Mouse (Mus musculus) embryonic facial prominence, embryonic 15.5 days (tissue): ENCODE measurements around the gene Gif. TPM values are rescaled to one million over a fixed set of nuclear protein-coding genes. Genes with fewer than 3 reads are reported as not detected.

Experiments
- polyA plus RNA-seq: library from polyadenylated mRNA; unstranded; fragments of >200 nt; fragmentation: Nextera tagmentation; extraction: Ambion mirVana; gene quantifications from 2 replicates; pipeline ENCODE4 v1.2.1, GENCODE M21; 2015

Gene Gif
- polyA plus RNA-seq, 1 experiment from 2014 or later = not detected

Other genes with a start within 250 kb of the Gif start
- 9.2 and 9.6 TPM in 2 replicates for gene Ms4a6b, start 231.0 kb upstream of the Gif start, polyA plus RNA-seq
- gene Ms4a4d, start 210.8 kb upstream of the Gif start, polyA plus RNA-seq = 0.97 and 1.1 TPM in 2 replicates
- 8.5 and 10.1 TPM in 2 replicates for gene Ms4a6d, start 142.7 kb upstream of the Gif start, polyA plus RNA-seq
- 1.5 and 1.6 TPM in 2 replicates for gene Ms4a2, start 123.8 kb upstream of the Gif start, polyA plus RNA-seq
- gene Ms4a3, start 106.7 kb upstream of the Gif start, polyA plus RNA-seq = 0.24 TPM in 1 of 2 replicates, not detected in the other
- not detected in 2 replicates for gene Oosp2, start 87.0 kb upstream of the Gif start, polyA plus RNA-seq
- gene Oosp1, start 56.4 kb upstream of the Gif start, polyA plus RNA-seq = not detected in 2 replicates
- gene Oosp3, start 50.5 kb upstream of the Gif start, polyA plus RNA-seq = not detected in 2 replicates
- gene Mrpl16, start 22.8 kb downstream of the Gif start, polyA plus RNA-seq = 40.5 and 44.1 TPM in 2 replicates
- gene Stx3, start 71.8 kb downstream of the Gif start, polyA plus RNA-seq = 10.4 and 10.7 TPM in 2 replicates
- gene Olfr1417, start 91.7 kb downstream of the Gif start, polyA plus RNA-seq = not detected in 2 replicates
- not detected in 2 replicates for gene Olfr1418, start 113.5 kb downstream of the Gif start, polyA plus RNA-seq
- not detected in 2 replicates for gene Olfr1419, start 127.6 kb downstream of the Gif start, polyA plus RNA-seq
- 0.05 TPM in 1 of 2 replicates, not detected in the other for gene Olfr1420, start 139.0 kb downstream of the Gif start, polyA plus RNA-seq
- 17.1 and 17.7 TPM in 2 replicates for gene Patl1, start 164.8 kb downstream of the Gif start, polyA plus RNA-seq
- 4.5 and 5.4 TPM in 2 replicates for gene Osbp, start 218.4 kb downstream of the Gif start, polyA plus RNA-seq